Mouse (Mus musculus) left cerebral cortex, postnatal 25 days (tissue): ENCODE results near the gene Clec11a. TPM values are rescaled to one million over a fixed set of nuclear protein-coding genes. Genes with fewer than 3 reads are reported as not detected.

ENCODE experiments used
- DNase-seq, 2 experiments: peaks; one replicate each; pipeline ENCODE4 v3.0.0; 2022; ENCODE audit warnings: low spot score in 2 of 2, mixed read lengths in 1 of 2
- intact Hi-C: fragments of 180-260 bp; cut with DNase I; formaldehyde crosslinking; loops from one replicate; pipeline ENCODE4 v1.15.1; 2025
- total RNA-seq, 2 experiments: library from RNA; stranded (reverse); gene quantifications; 2 replicates each; pipeline ENCODE4 v1.2.3; 2021

Gene Clec11a
- total RNA-seq = 1 to 10 TPM; 3.5 to 3.9 TPM

DNA sequence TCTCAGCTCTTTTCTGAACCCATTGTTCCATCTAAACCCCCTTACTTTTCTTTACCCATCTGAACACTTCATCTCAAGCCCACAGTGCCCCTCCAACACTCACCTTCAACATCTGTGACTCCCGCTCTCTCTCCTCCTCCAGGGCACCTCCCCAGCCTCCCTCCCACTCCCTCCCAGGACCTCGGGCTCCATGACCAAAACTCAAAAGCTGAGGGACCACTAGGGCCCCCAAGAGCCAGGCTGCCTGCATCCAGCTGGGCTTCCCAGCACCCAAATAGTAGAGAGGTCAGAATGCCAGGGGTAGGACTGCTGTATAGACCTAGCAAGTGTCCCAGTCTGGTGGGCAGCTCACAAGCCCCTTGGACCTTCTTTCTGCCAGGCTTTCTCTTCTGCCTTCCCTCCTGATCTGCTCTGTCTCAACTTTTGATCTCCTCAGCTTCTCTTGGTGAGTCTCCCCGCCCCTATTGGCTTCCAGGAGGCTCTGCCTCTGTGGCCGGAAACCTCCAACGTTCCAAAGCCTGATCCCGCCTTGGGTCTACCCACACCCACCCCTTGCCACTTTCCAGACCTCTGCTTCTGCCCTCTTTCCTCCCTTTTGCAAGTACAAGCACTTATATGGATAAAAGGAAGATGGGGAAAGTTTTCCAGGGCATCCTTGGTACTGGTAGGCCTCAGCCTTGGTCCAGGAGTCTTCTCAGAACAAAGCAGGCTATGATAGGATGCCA, at the start of gene Clec11a:
Gene Clec11a (minus strand): TSS at position 387 of the 725 bp plus-strand sequence.
- intact Hi-C loops = no loop called here
- DNase-seq = peak in 1 of 2 experiments; percentile 3

- no peak for DNase-seq
- intact Hi-C loops = no loop called here
Measured at GRCm38 (mm10) chr7:44355411-44355810, 48.7 kb upstream of the Clec11a start.

- DNase-seq = no peak
- intact Hi-C loops = loop anchor here (1.0 to 5.0 kb wide), 2 partner anchors 16 to 41 kb away; partner anchors contain the start of gene Shank1
Measured at GRCm38 (mm10) chr7:44353601-44354340, 47.1 kb upstream of the Clec11a start.

- intact Hi-C loops = loop anchor here (1.0 to 5.0 kb wide), 2 partner anchors 16 to 41 kb away; partner anchors contain the start of gene Shank1
- no peak for DNase-seq
Measured at GRCm38 (mm10) chr7:44352750-44353600, 46.3 kb upstream of the Clec11a start.

DNA sequence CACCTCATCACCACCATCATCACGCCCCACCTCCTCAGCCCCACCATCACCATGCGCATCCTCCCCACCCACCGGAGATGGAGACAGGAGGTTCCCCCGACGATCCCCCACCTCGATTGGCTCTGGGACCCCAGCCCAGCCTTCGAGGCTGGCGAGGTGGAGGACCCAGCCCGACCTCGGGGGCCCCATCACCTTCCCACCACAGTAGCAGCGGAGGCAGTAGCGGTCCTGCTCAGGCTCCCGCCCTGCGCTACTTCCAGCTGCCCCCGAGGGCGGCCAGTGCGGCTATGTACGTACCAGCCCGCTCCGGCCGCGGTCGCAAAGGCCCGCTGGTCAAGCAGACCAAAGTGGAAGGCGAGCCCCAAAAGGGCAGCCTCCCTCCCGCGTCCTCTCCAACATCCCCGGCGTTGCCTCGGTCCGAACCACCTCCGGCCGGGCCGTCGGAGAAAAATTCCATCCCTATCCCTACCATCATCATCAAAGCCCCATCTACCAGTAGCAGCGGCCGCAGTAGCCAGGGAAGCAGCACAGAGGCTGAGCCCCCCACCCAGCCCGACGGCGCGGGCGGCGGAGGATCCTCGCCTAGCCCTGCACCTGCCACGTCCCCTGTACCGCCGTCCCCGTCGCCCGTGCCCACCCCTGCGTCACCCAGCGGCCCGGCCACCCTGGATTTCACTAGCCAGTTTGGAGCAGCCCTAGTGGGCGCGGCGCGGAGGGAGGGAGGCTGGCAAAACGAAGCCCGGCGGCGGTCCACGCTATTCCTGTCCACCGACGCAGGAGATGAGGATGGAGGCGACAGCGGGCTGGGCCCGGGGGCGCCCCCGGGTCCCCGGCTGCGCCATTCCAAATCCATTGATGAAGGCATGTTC, 45.4 kb upstream of the Clec11a start:
- no peak for DNase-seq

GRCm38 (mm10) chr7:44350957-44351711, 44.4 kb upstream of the Clec11a start:
- intact Hi-C loops = loop anchor here (1.0 to 5.0 kb wide), 2 partner anchors 39 to 89 kb away; partner anchors contain the start of gene Shank1
- DNase-seq = peak; percentile 83 to 95

More for the DNA sequence above, 45.4 kb upstream of the Clec11a start:
- intact Hi-C loops = loop anchor here (1.0 to 5.0 kb wide), 2 partner anchors 40 to 90 kb away; partner anchors contain the start of gene Shank1

DNA sequence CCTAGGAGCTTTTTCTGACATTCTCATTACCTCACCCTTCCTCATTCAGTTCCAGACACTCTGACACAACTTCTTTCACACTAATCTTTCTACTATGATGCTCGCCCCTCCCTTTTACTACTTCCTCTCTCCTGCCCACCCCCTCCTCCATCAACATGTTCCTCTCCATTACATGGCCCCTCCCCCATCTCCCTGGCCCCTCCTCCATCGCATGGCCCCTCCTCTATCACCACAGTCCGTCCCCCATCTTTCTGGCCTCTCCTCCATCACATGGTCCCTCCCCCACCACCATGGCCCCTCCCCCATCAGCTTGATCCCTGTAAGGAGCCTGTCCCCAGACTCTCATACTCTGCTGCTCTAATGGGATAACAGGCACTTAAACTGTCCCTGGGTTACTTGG, 42.3 kb upstream of the Clec11a start:
- no peak for DNase-seq
- intact Hi-C loops = no loop called here

- no peak for DNase-seq
- intact Hi-C loops = no loop called here
Measured at GRCm38 (mm10) chr7:44344622-44345021, 37.9 kb upstream of the Clec11a start.

GRCm38 (mm10) chr7:44343459-44344015, 36.8 kb upstream of the Clec11a start:
- intact Hi-C loops = no loop called here
- DNase-seq = no peak

GRCm38 (mm10) chr7:44341714-44342113, 35.0 kb upstream of the Clec11a start:
- intact Hi-C loops = no loop called here
- peak in 1 of 2 experiments; percentile 85 for DNase-seq

DNA sequence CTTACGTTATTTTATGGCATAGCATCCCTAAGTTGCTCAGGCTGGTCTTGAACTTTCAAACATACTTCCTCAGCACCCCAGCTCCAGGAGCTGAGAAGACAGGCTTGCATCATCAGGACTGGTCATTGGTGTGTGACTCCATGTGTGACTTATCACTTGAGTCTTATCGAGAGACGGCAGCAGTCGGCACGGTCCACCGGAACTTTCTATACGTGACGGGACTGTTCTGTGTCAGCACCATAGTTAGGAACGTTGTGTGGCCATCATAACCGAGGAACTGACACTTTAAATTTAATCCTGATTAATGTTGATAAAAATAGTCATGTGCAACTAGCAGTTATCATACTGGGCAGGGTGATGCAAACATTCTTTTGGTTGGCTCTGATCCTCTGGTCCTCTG, 34.4 kb upstream of the Clec11a start:
- intact Hi-C loops = no loop called here
- no peak for DNase-seq

- no peak for DNase-seq
- intact Hi-C loops = no loop called here
Measured at GRCm38 (mm10) chr7:44340226-44340625, 33.5 kb upstream of the Clec11a start.

- DNase-seq = peak in 1 of 2 experiments; percentile 71
- intact Hi-C loops = loop anchor here (1.0 kb wide), 1 partner anchor 16 kb away; no protein-coding TSS in a partner anchor
Measured at GRCm38 (mm10) chr7:44337121-44337849, 30.6 kb upstream of the Clec11a start.

- peak in 1 of 2 experiments; percentile 83 for DNase-seq
- intact Hi-C loops = loop anchor here (1.0 kb wide), 2 partner anchors 17 to 25 kb away; no protein-coding TSS in a partner anchor
Measured at GRCm38 (mm10) chr7:44336046-44337021, 29.6 kb upstream of the Clec11a start.

GRCm38 (mm10) chr7:44335031-44335878, 28.6 kb upstream of the Clec11a start:
- intact Hi-C loops = no loop called here
- DNase-seq = peak in 1 of 2 experiments; percentile 71
